Mouse (Mus musculus) limb, embryonic 12.5 days (tissue): ENCODE measurements around the gene Cgas. TPM values are rescaled to one million over a fixed set of nuclear protein-coding genes. Genes with fewer than 3 reads are reported as not detected.
"Not testable (repeated sequence)": the region's sequence is repeated elsewhere in the genome, so short reads cannot be mapped to it uniquely, and the experiment has no call there.

ENCODE experiments used
- ATAC-seq: fragments of 200-750 bp; cut with Nextera tagmentation; 2 replicates; pipeline ENCODE4 v1.8.0; 2017; ENCODE audit warnings: low read depth, moderate TSS enrichment; ENCODE audit not compliant: insufficient number of reproducible peaks, insufficient read depth, low FRiP score, low TSS enrichment
- H3K27ac ChIP-seq: fragments of 300-500 bp; sonication (generic); 2 replicates; pipeline ENCODE4 v1.5.1; 2016; ENCODE audit warnings: mild to moderate bottlenecking, moderate library complexity
- H3K27me3 ChIP-seq: fragments of 300-500 bp; sonication (generic); 2 replicates; pipeline ENCODE4 v1.6.1; 2016; ENCODE audit warnings: mild to moderate bottlenecking, moderate library complexity
- H3K36me3 ChIP-seq: fragments of 300-500 bp; sonication (generic); 2 replicates; pipeline ENCODE4 v1.6.1; 2016; ENCODE audit warnings: mild to moderate bottlenecking, moderate library complexity
- H3K4me1 ChIP-seq: fragments of 300-500 bp; sonication (generic); replicated peaks from 2 replicates; pipeline ENCODE4 v1.6.1; 2016
- H3K4me2 ChIP-seq: fragments of 300-500 bp; sonication (generic); 2 replicates; pipeline ENCODE4 v1.6.1; 2016; ENCODE audit warnings: mild to moderate bottlenecking, moderate library complexity
- H3K4me3 ChIP-seq: fragments of 300-500 bp; sonication (generic); replicated peaks from 2 replicates; pipeline ENCODE4 v1.5.1; 2016; ENCODE audit warnings: mild to moderate bottlenecking
- H3K9ac ChIP-seq: fragments of 300-500 bp; sonication (generic); replicated peaks from 2 replicates; pipeline ENCODE4 v1.6.1; 2016; ENCODE audit warnings: mild to moderate bottlenecking, moderate library complexity
- H3K9me3 ChIP-seq: fragments of 300-500 bp; sonication (generic); 2 replicates; pipeline ENCODE4 v1.6.1; 2016; ENCODE audit warnings: mild to moderate bottlenecking, moderate library complexity
- WGBS: fragments of 180-500 bp; shearing (Covaris S2); methylation state at CpG from one replicate; pipeline ENCODE4 v1.1.7; 2016; 5-methylcytosine and 5-hydroxymethylcytosine counted together
- polyA plus RNA-seq: library from polyadenylated mRNA; unstranded; fragments of >200 nt; fragmentation: Nextera tagmentation; extraction: Ambion mirVana; gene quantifications from 2 replicates; pipeline ENCODE4 v1.2.1, GENCODE M21; 2016

The Cgas gene
- polyA plus RNA-seq, 1 experiment from 2014 or later, result 1.7 TPM

DNA sequence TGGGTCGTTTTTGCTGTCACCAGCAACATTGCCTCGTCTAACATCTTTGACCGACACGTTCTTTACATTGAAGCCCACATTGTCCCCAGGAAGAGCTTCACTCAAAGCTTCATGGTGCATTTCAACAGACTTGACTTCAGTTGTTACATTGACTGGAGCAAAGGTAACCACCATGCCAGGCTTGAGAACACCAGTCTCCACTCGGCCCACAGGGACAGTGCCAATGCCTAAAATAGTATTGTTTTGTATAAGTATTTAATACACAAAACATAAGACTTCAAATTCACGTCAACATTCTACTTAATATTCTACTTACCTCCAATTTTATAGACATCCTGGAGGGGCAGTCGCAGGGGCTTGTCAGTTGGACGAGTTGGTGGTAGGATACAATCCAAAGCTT is 36.3 kb upstream of the Cgas start:
- not testable (repeated sequence) for H3K9me3 ChIP-seq, ATAC-seq, H3K27ac ChIP-seq, H3K27me3 ChIP-seq
- peaks cover 46% of the 10 kb centered on the region for H3K36me3 ChIP-seq
- H3K4me2 ChIP-seq, result peak overlapping the region; percentile 68
- H3K9ac ChIP-seq, result peak overlapping the region; percentile 54
- H3K4me3 ChIP-seq, result peak overlapping the region; percentile 97
- H3K4me1 ChIP-seq, result peaks cover 16% of the 10 kb centered on the region
- WGBS, result 40% methylated on average over 8 of the region's 8 CpGs

DNA sequence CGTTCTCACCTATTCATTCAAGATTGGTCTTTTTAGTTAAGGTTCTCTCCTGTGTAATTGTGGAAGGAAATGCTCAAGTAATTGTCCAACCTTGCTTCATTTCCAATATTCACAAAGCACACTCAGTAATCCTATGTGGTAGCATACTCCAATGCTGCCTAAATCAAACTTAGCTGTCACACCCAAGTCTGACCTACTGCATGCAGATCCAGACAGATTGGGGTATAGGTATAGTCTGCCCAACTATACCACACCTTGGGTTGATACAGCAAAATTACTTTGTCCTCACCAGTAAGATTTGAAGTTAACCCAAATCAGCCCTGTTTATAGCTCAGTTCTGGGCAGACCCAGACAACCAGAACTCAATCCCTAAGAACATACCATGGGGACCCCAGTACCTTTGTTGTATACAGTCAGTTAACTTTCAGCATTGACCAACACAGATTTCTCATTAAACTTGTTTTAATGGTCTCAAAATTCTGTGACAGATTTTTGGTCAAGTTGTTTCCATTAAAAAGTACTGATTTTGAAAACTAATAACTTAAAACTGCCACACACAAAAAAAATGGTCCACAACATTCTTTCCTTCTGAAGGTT is 35.1 kb upstream of the Cgas start:
- ATAC-seq, H3K9ac ChIP-seq, H3K9me3 ChIP-seq, H3K27ac ChIP-seq, H3K27me3 ChIP-seq, H3K4me3 ChIP-seq: not testable (repeated sequence)
- Histone ChIP-seq H3K36me3 (peaks cover 58% of the 10 kb centered on the region), H3K4me1 (peaks cover 14% of the 10 kb centered on the region), H3K4me2 (peak overlapping the region; percentile 28; the same call in 1 of the 2 replicates)
- 67% methylated on average over 1 of the region's 1 CpGs for WGBS

DNA sequence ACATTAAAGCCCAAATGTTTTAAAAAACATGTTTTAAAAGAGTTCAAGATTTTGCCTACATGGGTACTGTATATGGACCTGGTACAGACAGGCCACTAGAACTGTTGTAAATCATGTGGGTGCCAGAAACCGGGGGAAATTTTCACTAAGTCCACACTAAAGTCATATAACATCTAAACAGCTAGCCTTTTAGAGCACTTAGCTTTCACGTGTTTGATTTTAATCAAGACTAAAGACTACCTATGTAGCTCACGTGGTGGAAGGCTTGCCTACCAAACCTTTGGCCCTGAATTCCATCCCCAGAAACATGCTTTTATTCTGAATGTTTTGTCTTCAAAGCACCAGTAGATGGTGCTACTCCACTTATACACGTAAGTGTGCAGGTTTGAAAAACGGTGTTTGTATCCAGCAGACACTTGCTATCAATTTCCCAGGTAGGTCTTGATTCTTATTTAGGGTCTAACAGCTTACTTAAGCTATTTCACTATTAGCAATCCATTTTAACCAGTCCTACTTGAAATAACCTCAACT is 34.0 kb upstream of the Cgas start:
- no peaks in the 10 kb centered on the region for H3K9me3 ChIP-seq
- H3K4me3 ChIP-seq, result no peak overlapping the region
- 3% methylated on average over 5 of the region's 5 CpGs for WGBS
- H3K27me3 ChIP-seq, result no peaks in the 10 kb centered on the region
- H3K4me2 ChIP-seq, result no peak overlapping the region
- no peak for ATAC-seq
- no peak overlapping the region for H3K9ac ChIP-seq
- H3K36me3 ChIP-seq, result peaks cover 68% of the 10 kb centered on the region
- H3K27ac ChIP-seq, result 0 out of 2 replicates have a peak overlapping the region, but pooled peaks have one; percentile 46
- H3K4me1 ChIP-seq, result peaks cover 8% of the 10 kb centered on the region

- Histone ChIP-seq H3K27me3 (no peaks in the 10 kb centered on the region), H3K27ac (0 out of 2 replicates have a peak overlapping the region, but pooled peaks have one; percentile 46), H3K9me3 (no peaks in the 10 kb centered on the region), H3K4me3 (no peak overlapping the region), H3K4me1 (peaks cover 8% of the 10 kb centered on the region), H3K36me3 (peaks cover 69% of the 10 kb centered on the region), H3K9ac (no peak overlapping the region), H3K4me2 (no peak overlapping the region)
- no peak for ATAC-seq
- 13% methylated on average over 1 of the region's 1 CpGs for WGBS
Observed at GRCm38 (mm10) chr9:78476531-78477020, 33.5 kb upstream of the Cgas start.

DNA sequence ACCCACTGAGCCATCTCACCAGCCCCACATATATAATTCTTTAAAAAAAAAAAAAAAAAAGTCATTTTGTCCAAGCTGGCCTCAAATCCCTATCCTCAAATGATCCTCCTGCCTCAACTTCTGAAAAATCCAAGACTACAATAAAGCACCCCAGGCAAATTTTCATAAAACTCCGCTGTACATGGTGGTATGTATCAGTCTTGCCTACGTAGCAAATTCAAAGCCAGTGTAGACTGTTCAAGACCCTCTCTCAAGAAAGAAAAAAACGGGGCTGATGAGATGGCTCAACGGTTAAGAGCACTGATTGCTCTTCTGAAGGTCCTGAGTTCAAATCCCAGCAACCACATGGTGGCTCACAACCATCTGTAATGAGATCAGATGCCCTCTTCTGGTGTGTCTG is 32.8 kb upstream of the Cgas start:
- Histone ChIP-seq H3K27ac (no peak overlapping the region), H3K9me3 (no peaks in the 10 kb centered on the region), H3K4me1 (peaks cover 8% of the 10 kb centered on the region), H3K36me3 (peaks cover 73% of the 10 kb centered on the region), H3K9ac (no peak overlapping the region), H3K4me3 (no peak overlapping the region), H3K27me3 (no peaks in the 10 kb centered on the region), H3K4me2 (no peak overlapping the region)
- no peak for ATAC-seq
- WGBS, result 88% methylated on average over 4 of the region's 4 CpGs

GRCm38 (mm10) chr9:78475383-78475780 is 32.3 kb upstream of the Cgas start:
- WGBS, result 92% methylated on average over 2 of the region's 2 CpGs
- Histone ChIP-seq H3K27ac (no peak overlapping the region), H3K9me3 (no peaks in the 10 kb centered on the region), H3K27me3 (no peaks in the 10 kb centered on the region), H3K4me1 (peaks cover 8% of the 10 kb centered on the region), H3K4me2 (no peak overlapping the region), H3K36me3 (peaks cover 76% of the 10 kb centered on the region), H3K9ac (no peak overlapping the region), H3K4me3 (no peak overlapping the region)
- no peak for ATAC-seq

DNA sequence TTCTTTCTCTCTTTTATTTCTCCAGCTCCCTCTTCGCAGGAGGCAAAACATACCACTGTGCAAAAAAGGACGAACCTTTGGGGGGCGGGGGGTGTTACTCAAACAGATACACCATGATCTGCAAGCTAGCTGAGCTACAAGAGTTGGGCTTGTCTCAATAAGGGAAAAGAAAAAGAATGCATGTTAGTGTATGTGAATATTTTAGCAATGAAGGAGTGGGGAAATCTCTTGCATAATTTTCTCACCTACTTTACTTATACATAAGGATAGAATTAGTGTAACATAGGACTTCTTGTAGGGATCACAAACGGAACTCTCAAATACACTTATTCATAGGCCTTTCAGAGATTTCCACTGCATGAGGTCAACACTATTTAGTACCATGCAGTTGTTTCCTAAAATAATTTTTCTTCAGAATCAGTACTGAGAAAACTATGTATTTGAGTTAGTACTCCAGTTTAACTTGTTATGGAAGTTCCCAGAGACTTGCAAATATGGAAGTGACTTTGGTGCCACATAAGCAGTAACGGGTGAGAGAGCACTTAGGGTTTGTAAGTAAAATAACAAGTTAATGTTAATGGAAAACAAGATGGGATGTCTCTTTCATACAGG is 31.8 kb upstream of the Cgas start:
- Histone ChIP-seq H3K27me3 (no peaks in the 10 kb centered on the region), H3K4me3 (no peak overlapping the region), H3K4me1 (peaks cover 8% of the 10 kb centered on the region), H3K36me3 (peaks cover 72% of the 10 kb centered on the region), H3K9ac (no peak overlapping the region), H3K9me3 (no peaks in the 10 kb centered on the region), H3K4me2 (no peak overlapping the region), H3K27ac (no peak overlapping the region)
- WGBS, result 88% methylated on average over 5 of the region's 5 CpGs
- no peak for ATAC-seq

DNA sequence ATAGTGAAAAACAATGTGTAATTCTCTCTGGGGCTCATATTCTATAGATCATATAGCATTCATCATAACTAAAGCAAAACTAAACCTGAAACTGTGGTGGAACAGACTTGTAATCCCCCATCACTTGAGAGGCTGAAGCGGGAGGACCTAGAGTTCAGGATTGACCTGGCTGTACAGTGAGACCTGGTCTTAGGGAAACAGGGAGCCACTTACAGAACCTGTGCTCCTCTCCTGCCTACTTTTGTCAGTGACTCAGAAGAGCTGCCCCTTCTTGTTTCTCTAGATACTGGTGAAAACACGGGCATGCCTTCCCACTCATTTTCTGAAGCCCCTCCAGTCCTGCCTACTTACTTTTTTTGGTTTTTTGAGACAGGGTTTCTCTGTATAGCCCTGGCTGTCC is 31.2 kb upstream of the Cgas start:
- WGBS, result 84% methylated on average over 2 of the region's 2 CpGs
- no peak for ATAC-seq
- no peak overlapping the region for H3K27ac ChIP-seq
- no peak overlapping the region for H3K9ac ChIP-seq
- peaks cover 4% of the 10 kb centered on the region for H3K4me1 ChIP-seq
- H3K4me2 ChIP-seq, result no peak overlapping the region
- peaks cover 73% of the 10 kb centered on the region for H3K36me3 ChIP-seq
- no peak overlapping the region for H3K4me3 ChIP-seq
- H3K9me3 ChIP-seq, result no peaks in the 10 kb centered on the region
- H3K27me3 ChIP-seq, result no peaks in the 10 kb centered on the region

- WGBS, result 81% methylated on average over 8 of the region's 8 CpGs
- no peak overlapping the region for H3K9ac ChIP-seq
- ATAC-seq, result no peak
- H3K36me3 ChIP-seq, result peaks cover 73% of the 10 kb centered on the region
- H3K27me3 ChIP-seq, result no peaks in the 10 kb centered on the region
- no peak overlapping the region for H3K4me2 ChIP-seq
- H3K9me3 ChIP-seq, result no peaks in the 10 kb centered on the region
- H3K4me3 ChIP-seq, result no peak overlapping the region
- no peaks in the 10 kb centered on the region for H3K4me1 ChIP-seq
- peak overlapping the region; percentile 17; the same call in 1 of the 2 replicates for H3K27ac ChIP-seq
Observed at GRCm38 (mm10) chr9:78473588-78473987, 30.6 kb upstream of the Cgas start.

GRCm38 (mm10) chr9:78465725-78466124 is 22.7 kb upstream of the Cgas start:
- H3K27me3 ChIP-seq, result no peaks in the 10 kb centered on the region
- no peak for ATAC-seq
- H3K4me3 ChIP-seq, result no peak overlapping the region
- WGBS, result 91% methylated on average over 3 of the region's 3 CpGs
- H3K9ac ChIP-seq, result no peak overlapping the region
- H3K27ac ChIP-seq, result no peak overlapping the region
- H3K9me3 ChIP-seq, result no peaks in the 10 kb centered on the region
- no peaks in the 10 kb centered on the region for H3K4me1 ChIP-seq
- no peak overlapping the region for H3K4me2 ChIP-seq
- H3K36me3 ChIP-seq, result peaks cover 84% of the 10 kb centered on the region

DNA sequence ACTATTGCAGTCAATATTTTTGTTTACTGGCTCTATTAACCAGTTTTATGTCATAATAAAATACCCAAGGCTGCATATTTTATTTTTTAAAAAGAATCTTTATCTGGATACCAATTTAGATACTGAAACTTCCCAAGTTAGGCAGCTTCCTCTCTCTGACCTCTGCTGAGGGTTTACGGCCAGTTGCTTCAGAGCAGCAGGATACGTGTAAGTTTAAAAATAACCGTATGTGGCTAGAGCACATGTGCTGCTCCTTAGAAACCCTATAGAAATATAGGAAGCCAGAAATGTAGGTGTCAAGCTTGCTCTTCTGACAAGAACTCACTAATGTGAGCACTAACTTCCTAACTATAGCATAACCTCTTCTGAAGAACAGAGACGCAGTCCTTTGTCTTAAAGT is 20.3 kb upstream of the Cgas start:
- ATAC-seq, result no peak
- no peak overlapping the region for H3K4me3 ChIP-seq
- H3K27me3 ChIP-seq, result no peaks in the 10 kb centered on the region
- no peak overlapping the region for H3K27ac ChIP-seq
- no peaks in the 10 kb centered on the region for H3K9me3 ChIP-seq
- H3K9ac ChIP-seq, result no peak overlapping the region
- H3K4me2 ChIP-seq, result no peak overlapping the region
- no peaks in the 10 kb centered on the region for H3K4me1 ChIP-seq
- H3K36me3 ChIP-seq, result peaks cover 88% of the 10 kb centered on the region
- 84% methylated on average over 4 of the region's 4 CpGs for WGBS
